Mouse (Mus musculus) liver, embryonic 15.5 days (tissue): ENCODE data around the gene Radil. TPM values are rescaled to one million over a fixed set of nuclear protein-coding genes. Genes with fewer than 3 reads are reported as not detected.

ENCODE experiments used
- ATAC-seq: fragments of 200-750 bp; cut with Nextera tagmentation; 2 replicates; pipeline ENCODE4 v1.8.0; 2017; ENCODE audit warnings: moderate number of reproducible peaks, mild to moderate bottlenecking, moderate library complexity; ENCODE audit not compliant: insufficient read depth
- H3K27ac ChIP-seq: fragments of 300-500 bp; sonication (generic); replicated peaks from 2 replicates; pipeline ENCODE4 v1.5.1; 2015; ENCODE audit warnings: mild to moderate bottlenecking, inconsistent platforms
- H3K27me3 ChIP-seq: fragments of 300-500 bp; sonication (generic); 2 replicates; pipeline ENCODE4 v1.6.1; 2015; ENCODE audit warnings: mild to moderate bottlenecking, inconsistent platforms
- H3K36me3 ChIP-seq: fragments of 300-500 bp; sonication (generic); replicated peaks from 2 replicates; pipeline ENCODE4 v1.6.1; 2015; ENCODE audit warnings: moderate library complexity, mild to moderate bottlenecking, inconsistent platforms
- H3K4me1 ChIP-seq: fragments of 300-500 bp; sonication (generic); replicated peaks from 2 replicates; pipeline ENCODE4 v1.6.1; 2015; ENCODE audit warnings: inconsistent platforms
- H3K4me2 ChIP-seq: fragments of 300-500 bp; sonication (generic); 2 replicates; pipeline ENCODE4 v1.6.1; 2015; ENCODE audit warnings: moderate library complexity, mild to moderate bottlenecking, inconsistent platforms
- H3K4me3 ChIP-seq: fragments of 300-500 bp; sonication (generic); replicated peaks from 2 replicates; pipeline ENCODE4 v1.5.1; 2015; ENCODE audit warnings: mild to moderate bottlenecking, inconsistent platforms
- H3K9ac ChIP-seq: fragments of 300-500 bp; sonication (generic); 2 replicates; pipeline ENCODE4 v1.6.1; 2015; ENCODE audit warnings: moderate library complexity, mild to moderate bottlenecking, inconsistent platforms
- H3K9me3 ChIP-seq: fragments of 300-500 bp; sonication (generic); replicated peaks from 2 replicates; pipeline ENCODE4 v1.6.1; 2016; ENCODE audit warnings: inconsistent platforms
- WGBS: fragments of 180-500 bp; shearing (Covaris S2); methylation state at CpG from one replicate; pipeline ENCODE4 v1.1.7; 2015; ENCODE audit warnings: mixed read lengths; ENCODE audit not compliant: insufficient replicate concordance; 5-methylcytosine and 5-hydroxymethylcytosine counted together
- polyA plus RNA-seq: library from polyadenylated mRNA; unstranded; fragments of >200 nt; fragmentation: Nextera tagmentation; extraction: Ambion mirVana; gene quantifications from 2 replicates; pipeline ENCODE4 v1.2.1, GENCODE M21; 2015

The Radil gene
- polyA plus RNA-seq, 1 experiment from 2014 or later, result 0.10 TPM

DNA sequence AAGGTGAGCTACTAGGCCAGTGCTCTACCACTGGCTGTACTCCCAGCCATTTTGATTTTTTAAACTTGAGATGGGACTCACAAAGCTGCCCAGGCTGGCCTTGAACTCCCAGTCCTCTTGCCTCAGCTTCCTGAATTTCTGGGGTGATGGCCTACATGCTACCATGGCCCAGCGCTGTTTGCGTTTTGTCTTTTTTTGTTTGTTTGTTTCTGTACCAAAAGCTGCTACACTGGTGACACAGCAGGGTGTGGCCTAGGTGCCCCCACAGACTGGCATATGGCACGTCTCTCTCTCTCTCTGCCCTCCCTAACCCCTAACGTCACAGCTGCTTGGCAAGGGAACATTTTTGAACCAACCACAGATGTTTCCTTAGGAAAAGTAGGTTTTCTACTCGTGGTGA, 91.1 kb downstream of the Radil start:
- no peak overlapping the region for H3K9ac ChIP-seq
- H3K4me2 ChIP-seq, result no peak overlapping the region
- H3K27ac ChIP-seq, result peak overlapping the region; percentile 16; the same call in 1 of the 2 replicates
- WGBS, result 68% methylated on average over 5 of the region's 5 CpGs
- H3K4me3 ChIP-seq, result no peak overlapping the region
- ATAC-seq, result no peak
- H3K4me1 ChIP-seq, result peaks cover 48% of the 10 kb centered on the region
- H3K9me3 ChIP-seq, result no peaks in the 10 kb centered on the region
- H3K27me3 ChIP-seq, result no peaks in the 10 kb centered on the region
- peaks cover 39% of the 10 kb centered on the region for H3K36me3 ChIP-seq

DNA sequence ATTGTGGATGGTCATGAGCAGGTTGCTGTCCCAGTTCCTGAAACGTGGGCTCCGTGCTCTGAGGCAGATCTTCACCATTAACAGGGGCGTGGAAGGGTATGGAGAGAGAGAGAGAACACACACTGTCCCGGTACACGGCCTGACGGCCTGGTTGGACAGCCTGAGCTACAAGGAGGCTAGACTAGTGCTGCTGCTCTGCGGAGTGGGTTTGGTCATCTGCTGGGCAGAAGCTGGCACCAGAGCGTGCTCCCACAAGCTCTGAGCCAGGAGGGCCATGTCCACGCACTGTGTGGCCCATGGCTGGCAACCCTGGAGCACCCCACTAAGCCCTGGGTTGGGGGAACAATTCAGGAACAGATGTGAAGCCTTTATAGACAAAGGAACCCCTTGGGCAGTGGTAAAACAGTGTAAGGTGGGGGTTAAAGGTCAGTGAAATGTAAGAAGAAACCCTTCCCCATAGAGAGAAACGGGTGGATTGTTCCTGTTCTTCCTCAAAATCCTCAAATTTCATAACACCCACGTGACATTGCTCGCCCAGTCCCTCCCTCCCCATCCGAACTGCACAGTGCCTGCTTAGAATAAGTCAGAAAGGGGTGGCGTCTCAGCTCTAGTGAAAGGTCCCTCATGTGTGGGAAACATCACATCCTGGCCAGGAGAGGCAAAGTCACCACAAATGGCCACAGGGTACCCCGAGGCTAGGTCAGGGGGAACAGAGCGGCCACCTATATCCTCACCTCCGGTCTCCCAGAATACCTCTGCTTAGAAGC, 91.9 kb downstream of the Radil start:
- Histone ChIP-seq H3K4me2 (no peak overlapping the region), H3K27ac (peak overlapping the region; percentile 45), H3K27me3 (no peaks in the 10 kb centered on the region), H3K4me3 (no peak overlapping the region), H3K9me3 (no peaks in the 10 kb centered on the region), H3K4me1 (peaks cover 40% of the 10 kb centered on the region), H3K9ac (no peak overlapping the region), H3K36me3 (peaks cover 47% of the 10 kb centered on the region)
- ATAC-seq, result no peak
- 67% methylated on average over 17 of the region's 17 CpGs for WGBS

DNA sequence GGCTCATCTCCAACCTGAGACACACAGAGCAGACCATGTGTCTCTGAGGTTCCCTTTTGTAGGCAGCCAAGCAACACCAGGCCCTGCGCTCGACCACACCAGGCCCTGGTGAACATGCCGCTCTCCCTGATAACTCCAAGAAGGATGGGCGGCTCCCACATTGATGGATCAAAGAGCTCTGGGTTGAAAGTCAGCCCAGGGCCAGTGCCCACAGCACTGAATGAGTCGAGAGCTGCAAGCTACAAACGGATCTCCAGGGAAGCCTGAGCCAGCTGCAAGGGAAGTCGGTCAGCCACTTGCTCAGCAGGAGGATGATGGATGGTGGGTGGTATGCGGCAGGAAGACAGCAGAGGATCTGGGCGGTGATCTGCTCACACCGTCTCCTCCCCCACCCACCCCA, 93.6 kb downstream of the Radil start:
- Histone ChIP-seq H3K27me3 (no peaks in the 10 kb centered on the region), H3K4me3 (no peak overlapping the region), H3K4me2 (no peak overlapping the region), H3K9me3 (no peaks in the 10 kb centered on the region), H3K9ac (no peak overlapping the region), H3K27ac (peak overlapping the region; percentile 11; the same call in 1 of the 2 replicates), H3K36me3 (peaks cover 64% of the 10 kb centered on the region), H3K4me1 (peaks cover 28% of the 10 kb centered on the region)
- WGBS, result 33% methylated on average over 10 of the region's 10 CpGs
- 0 out of 2 replicates have a peak, but pooled peaks have one; percentile 23 for ATAC-seq

DNA sequence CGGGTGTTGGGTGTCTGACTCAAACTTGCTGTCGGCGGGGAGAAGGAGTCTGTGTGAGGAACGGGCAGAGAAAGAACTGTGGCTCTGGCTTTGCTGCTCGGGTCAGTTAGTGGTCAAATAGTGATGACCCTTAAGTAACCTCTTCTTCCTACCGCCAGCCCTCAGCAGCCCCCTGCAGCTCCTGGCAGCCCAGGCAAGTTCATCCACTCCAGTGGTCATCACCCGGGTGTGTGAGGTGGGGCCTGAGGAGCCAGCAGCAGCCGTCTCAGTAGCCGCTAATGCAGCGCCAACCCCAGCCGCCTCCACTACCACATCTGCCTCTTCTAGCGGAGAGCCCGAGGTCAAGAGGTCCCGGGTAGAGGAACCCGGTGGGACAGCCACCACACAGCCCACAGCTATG, 94.6 kb downstream of the Radil start:
- Histone ChIP-seq H3K27me3 (no peaks in the 10 kb centered on the region), H3K4me3 (no peak overlapping the region), H3K27ac (no peak overlapping the region), H3K9ac (no peak overlapping the region), H3K4me2 (no peak overlapping the region), H3K36me3 (peaks cover 67% of the 10 kb centered on the region), H3K9me3 (no peaks in the 10 kb centered on the region), H3K4me1 (peaks cover 33% of the 10 kb centered on the region)
- WGBS, result 74% methylated on average over 15 of the region's 15 CpGs
- ATAC-seq, result no peak

DNA sequence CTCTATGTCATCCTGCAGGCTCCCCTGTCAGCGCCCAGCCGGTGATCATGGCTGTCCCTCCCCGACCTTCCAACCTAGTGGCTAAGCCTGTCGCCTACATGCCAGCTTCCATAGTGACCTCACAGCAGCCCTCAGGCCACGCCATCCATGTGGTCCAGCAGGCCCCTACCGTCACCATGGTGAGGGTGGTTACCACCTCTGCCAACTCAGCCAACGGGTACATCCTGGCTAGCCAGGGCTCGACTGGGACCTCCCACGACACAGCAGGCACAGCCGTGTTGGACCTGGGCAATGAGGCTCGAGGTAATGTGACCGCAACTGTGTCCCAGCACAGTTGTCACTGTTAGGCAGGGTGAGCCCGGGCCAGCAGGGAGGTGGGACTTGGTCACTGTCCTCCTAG, 97.2 kb downstream of the Radil start:
- Histone ChIP-seq H3K4me3 (no peak overlapping the region), H3K9me3 (no peaks in the 10 kb centered on the region), H3K36me3 (peaks cover 83% of the 10 kb centered on the region), H3K27me3 (no peaks in the 10 kb centered on the region), H3K9ac (no peak overlapping the region), H3K27ac (no peak overlapping the region), H3K4me2 (no peak overlapping the region), H3K4me1 (peaks cover 27% of the 10 kb centered on the region)
- ATAC-seq, result no peak
- WGBS, result 84% methylated on average over 13 of the region's 13 CpGs

DNA sequence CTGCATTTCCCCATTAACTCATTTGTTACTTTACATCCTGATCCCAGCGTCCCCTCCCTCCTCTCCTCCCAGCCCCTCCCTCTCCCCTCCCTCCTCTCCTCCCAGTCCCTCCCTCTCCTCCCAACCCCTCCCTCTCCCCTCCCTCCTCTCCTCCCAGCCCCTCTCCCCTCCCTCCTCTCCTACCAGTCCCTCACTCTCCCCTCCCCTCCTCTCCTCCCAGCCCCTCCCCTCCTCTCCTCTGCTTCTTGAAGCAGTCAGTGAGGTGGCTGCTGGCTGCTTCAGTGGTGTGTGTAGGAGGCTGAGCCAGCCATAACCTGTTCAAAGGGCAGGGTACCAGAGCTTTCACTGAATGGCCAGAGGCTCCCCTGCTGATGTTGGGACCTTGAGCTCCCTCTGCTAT, 99.1 kb downstream of the Radil start:
- H3K27me3 ChIP-seq, result no peaks in the 10 kb centered on the region
- ATAC-seq, result peak; percentile 51
- H3K4me2 ChIP-seq, result no peak overlapping the region
- peaks cover 63% of the 10 kb centered on the region for H3K36me3 ChIP-seq
- H3K4me3 ChIP-seq, result no peak overlapping the region
- WGBS, result 25% methylated on average over 1 of the region's 1 CpGs
- peaks cover 24% of the 10 kb centered on the region for H3K4me1 ChIP-seq
- H3K27ac ChIP-seq, result no peak overlapping the region
- no peak overlapping the region for H3K9ac ChIP-seq
- H3K9me3 ChIP-seq, result no peaks in the 10 kb centered on the region

DNA sequence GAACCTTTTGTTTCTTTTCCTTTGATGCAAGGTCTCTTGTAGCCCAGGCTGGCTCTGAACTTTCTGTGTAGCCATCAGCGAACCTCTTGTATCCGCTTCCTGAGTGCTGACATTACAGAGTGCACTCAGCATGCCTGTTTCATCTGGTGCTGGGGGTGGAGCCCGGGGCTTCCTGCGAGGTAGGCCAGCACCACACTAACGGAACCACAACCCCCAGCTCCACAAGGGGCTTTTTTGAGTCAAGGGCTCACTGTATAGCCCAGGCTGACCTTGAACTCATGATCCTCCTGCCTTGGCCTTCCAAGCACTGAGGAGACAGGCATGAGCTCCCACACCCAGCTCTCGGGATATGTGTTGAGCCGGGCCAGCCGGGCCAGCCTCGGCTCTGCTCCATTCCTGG, 100.1 kb downstream of the Radil start:
- H3K9me3 ChIP-seq, result no peaks in the 10 kb centered on the region
- H3K27ac ChIP-seq, result no peak overlapping the region
- no peaks in the 10 kb centered on the region for H3K27me3 ChIP-seq
- H3K4me1 ChIP-seq, result peaks cover 32% of the 10 kb centered on the region
- WGBS, result 89% methylated on average over 9 of the region's 9 CpGs
- peaks cover 55% of the 10 kb centered on the region for H3K36me3 ChIP-seq
- no peak overlapping the region for H3K9ac ChIP-seq
- H3K4me2 ChIP-seq, result no peak overlapping the region
- ATAC-seq, result no peak
- H3K4me3 ChIP-seq, result no peak overlapping the region

DNA sequence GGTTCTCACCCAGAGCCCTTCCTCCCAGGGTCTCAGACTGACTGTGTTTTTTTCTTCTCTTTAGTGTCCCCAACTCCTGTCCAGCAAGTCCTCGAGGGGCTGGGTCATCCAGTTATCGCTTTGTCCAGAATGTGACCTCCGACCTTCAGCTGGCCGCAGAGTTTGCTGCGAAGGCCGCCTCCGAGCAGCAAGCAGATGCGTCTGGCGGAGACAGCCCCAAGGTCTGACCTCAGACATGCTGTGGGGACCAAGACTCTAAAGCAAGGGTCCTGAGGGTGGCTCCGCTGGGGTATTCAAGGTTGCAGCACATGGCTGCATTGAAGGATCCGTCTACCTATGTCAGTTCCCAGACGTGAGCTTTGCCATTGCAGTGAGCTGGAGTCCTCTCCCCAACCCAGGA, 102.3 kb downstream of the Radil start:
- WGBS, result 85% methylated on average over 12 of the region's 12 CpGs
- H3K4me2 ChIP-seq, result no peak overlapping the region
- no peak overlapping the region for H3K27ac ChIP-seq
- H3K4me1 ChIP-seq, result peaks cover 54% of the 10 kb centered on the region
- no peaks in the 10 kb centered on the region for H3K27me3 ChIP-seq
- no peak overlapping the region for H3K4me3 ChIP-seq
- H3K9me3 ChIP-seq, result no peaks in the 10 kb centered on the region
- no peak for ATAC-seq
- H3K36me3 ChIP-seq, result peaks cover 36% of the 10 kb centered on the region
- H3K9ac ChIP-seq, result no peak overlapping the region

DNA sequence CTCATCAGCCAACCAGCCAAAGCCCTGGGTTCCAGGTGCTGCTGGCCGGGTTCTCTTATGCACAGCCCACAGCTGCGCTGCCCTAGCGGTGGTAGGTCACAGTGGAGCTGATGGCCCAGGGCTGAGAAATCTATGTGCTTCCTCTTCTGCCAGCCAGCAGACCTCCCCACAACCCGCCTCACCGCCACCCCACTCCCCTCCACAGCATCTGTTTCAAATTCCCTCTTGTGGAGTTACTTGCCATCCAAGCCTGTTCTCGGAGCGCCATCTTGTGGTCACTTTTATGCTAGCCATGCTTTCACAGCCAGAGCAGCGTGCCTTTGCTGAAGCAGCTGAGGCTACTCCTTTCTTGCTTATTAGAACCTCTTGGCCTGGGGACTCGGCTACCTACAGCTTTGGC, 102.8 kb downstream of the Radil start:
- Histone ChIP-seq H3K27me3 (no peaks in the 10 kb centered on the region), H3K4me2 (no peak overlapping the region; the same call in 1 of the 2 replicates), H3K36me3 (peaks cover 31% of the 10 kb centered on the region), H3K4me3 (no peak overlapping the region), H3K4me1 (peaks cover 59% of the 10 kb centered on the region), H3K9ac (no peak overlapping the region), H3K9me3 (no peaks in the 10 kb centered on the region), H3K27ac (no peak overlapping the region)
- WGBS, result 4% methylated on average over 9 of the region's 9 CpGs
- ATAC-seq, result peak; percentile 11; the same call in 1 of the 2 replicates

DNA sequence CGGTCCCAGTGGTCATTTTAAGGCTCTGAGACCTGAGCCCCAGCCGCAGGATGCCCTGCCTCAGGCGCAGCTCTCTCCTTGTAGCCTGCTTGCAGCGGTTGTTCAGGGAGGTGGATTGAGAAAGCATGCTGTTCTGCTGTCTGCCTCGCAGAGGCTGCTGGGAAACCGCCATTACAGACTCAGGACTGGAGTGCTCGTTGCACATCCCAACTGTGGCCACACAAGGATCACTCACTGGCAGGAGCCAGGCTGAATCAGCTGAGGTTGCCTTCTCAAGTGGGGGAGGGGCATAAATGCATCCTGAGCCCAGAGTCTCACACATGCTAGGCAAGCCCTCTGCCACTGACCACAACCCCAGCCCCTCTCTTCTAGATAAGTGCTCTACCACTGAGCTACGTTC, 105.2 kb downstream of the Radil start:
- Histone ChIP-seq H3K36me3 (peaks cover 15% of the 10 kb centered on the region; the same call in 1 of the 2 replicates), H3K9me3 (no peaks in the 10 kb centered on the region), H3K9ac (0 out of 2 replicates have a peak overlapping the region, but pooled peaks have one; percentile 35), H3K4me2 (no peak overlapping the region), H3K27ac (peak overlapping the region; percentile 76), H3K4me1 (peaks cover 74% of the 10 kb centered on the region), H3K4me3 (no peak overlapping the region), H3K27me3 (no peaks in the 10 kb centered on the region)
- 46% methylated on average over 8 of the region's 8 CpGs for WGBS
- no peak for ATAC-seq

DNA sequence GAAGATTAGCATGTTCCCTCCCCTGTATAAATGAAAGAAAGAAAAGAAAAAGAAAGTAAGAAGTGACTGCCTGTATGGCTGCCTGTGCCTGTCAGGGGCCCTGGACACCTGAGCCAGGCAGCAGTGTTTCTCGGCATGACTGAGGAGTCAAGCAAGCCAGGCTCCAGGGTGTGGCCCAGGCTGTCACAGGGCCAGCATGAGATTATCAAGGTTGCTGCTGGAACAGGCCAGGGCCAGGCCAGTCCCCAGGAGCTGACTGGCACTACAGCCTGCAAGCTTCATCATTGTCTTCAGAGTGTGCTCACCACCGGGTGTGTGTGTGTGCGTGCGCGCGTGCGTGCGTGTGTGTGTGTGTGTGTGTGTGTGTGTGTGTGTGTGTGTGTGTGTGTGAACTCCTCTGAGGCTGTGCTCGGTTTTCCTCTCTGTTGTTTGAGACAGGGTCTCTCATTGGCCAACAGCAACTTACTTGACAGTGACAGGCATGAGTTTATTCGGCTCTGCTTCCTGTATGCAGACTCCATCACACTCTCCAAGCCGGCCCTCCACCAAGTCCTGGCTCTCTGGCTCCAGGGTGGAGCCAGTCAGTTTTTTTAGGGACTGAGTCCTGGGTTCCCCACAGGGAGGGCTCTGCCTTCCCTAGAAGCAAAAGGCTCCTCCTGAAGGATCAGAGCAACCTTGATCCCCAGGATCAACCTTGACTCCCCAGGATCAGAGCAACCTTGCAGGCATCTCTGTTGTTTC, 105.9 kb downstream of the Radil start:
- Histone ChIP-seq H3K9me3 (no peaks in the 10 kb centered on the region), H3K4me2 (peak overlapping the region; percentile 50), H3K9ac (peak overlapping the region; percentile 35; the same call in 1 of the 2 replicates), H3K36me3 (peaks cover 8% of the 10 kb centered on the region; the same call in 1 of the 2 replicates), H3K27ac (peak overlapping the region; percentile 76), H3K27me3 (no peaks in the 10 kb centered on the region), H3K4me3 (no peak overlapping the region), H3K4me1 (peaks cover 81% of the 10 kb centered on the region)
- 56% methylated on average over 11 of the region's 11 CpGs for WGBS
- ATAC-seq, result peak; percentile 55
